Mouse (Mus musculus) forebrain, embryonic 12.5 days (tissue): ENCODE data around the gene Mmp27. TPM values are rescaled to one million over a fixed set of nuclear protein-coding genes. Genes with fewer than 3 reads are reported as not detected.

ENCODE experiments used
- ATAC-seq: fragments of 200-750 bp; cut with Nextera tagmentation; 2 replicates; pipeline ENCODE4 v1.8.0; 2017; ENCODE audit warnings: moderate TSS enrichment; ENCODE audit not compliant: low FRiP score
- H3K27ac ChIP-seq: fragments of 300-500 bp; sonication (generic); 2 replicates; pipeline ENCODE4 v1.5.1; 2016; ENCODE audit warnings: mild to moderate bottlenecking
- H3K27me3 ChIP-seq: fragments of 300-500 bp; sonication (generic); 2 replicates; pipeline ENCODE4 v1.6.1; 2016; ENCODE audit warnings: mild to moderate bottlenecking
- H3K36me3 ChIP-seq: fragments of 300-500 bp; sonication (generic); replicated peaks from 2 replicates; pipeline ENCODE4 v1.6.1; 2016; ENCODE audit warnings: mild to moderate bottlenecking
- H3K4me1 ChIP-seq: fragments of 300-500 bp; sonication (generic); 2 replicates; pipeline ENCODE4 v1.6.1; 2016
- H3K4me2 ChIP-seq: fragments of 300-500 bp; sonication (generic); 2 replicates; pipeline ENCODE4 v1.6.1; 2016; ENCODE audit warnings: mild to moderate bottlenecking, moderate library complexity
- H3K4me3 ChIP-seq: fragments of 300-500 bp; sonication (generic); replicated peaks from 2 replicates; pipeline ENCODE4 v1.5.1; 2016; ENCODE audit warnings: mild to moderate bottlenecking
- H3K9ac ChIP-seq: fragments of 300-500 bp; sonication (generic); 2 replicates; pipeline ENCODE4 v1.6.1; 2016; ENCODE audit warnings: mild to moderate bottlenecking
- H3K9me3 ChIP-seq: fragments of 300-500 bp; sonication (generic); 2 replicates; pipeline ENCODE4 v1.6.1; 2016
- WGBS: fragments of 180-500 bp; shearing (Covaris S2); methylation state at CpG from one replicate; pipeline ENCODE4 v1.1.7; 2016; 5-methylcytosine and 5-hydroxymethylcytosine counted together
- polyA plus RNA-seq: library from polyadenylated mRNA; unstranded; fragments of >200 nt; fragmentation: Nextera tagmentation; extraction: Ambion mirVana; gene quantifications from 2 replicates; pipeline ENCODE4 v1.2.1, GENCODE M21; 2016

Mmp27 gene
- not detected in 2 replicates for polyA plus RNA-seq

- Histone ChIP-seq H3K27me3 (no peaks in the 10 kb centered on the region), H3K27ac (no peak within 1 kb of the TSS), H3K36me3 (no peaks in the 10 kb centered on the region), H3K9ac (no peak within 1 kb of the TSS), H3K4me2 (no peak within 1 kb of the TSS), H3K4me1 (no peaks in the 10 kb centered on the region), H3K4me3 (no peak within 1 kb of the TSS), H3K9me3 (no peaks in the 10 kb centered on the region)
- WGBS, result 81% methylated on average over 4 of the region's 4 CpGs
- no peak for ATAC-seq
Observed at GRCm38 (mm10) chr9:7571162-7571561, at the start of gene Mmp27. Gene Mmp27, plus strand, starts transcription at chr9:7571396.

DNA sequence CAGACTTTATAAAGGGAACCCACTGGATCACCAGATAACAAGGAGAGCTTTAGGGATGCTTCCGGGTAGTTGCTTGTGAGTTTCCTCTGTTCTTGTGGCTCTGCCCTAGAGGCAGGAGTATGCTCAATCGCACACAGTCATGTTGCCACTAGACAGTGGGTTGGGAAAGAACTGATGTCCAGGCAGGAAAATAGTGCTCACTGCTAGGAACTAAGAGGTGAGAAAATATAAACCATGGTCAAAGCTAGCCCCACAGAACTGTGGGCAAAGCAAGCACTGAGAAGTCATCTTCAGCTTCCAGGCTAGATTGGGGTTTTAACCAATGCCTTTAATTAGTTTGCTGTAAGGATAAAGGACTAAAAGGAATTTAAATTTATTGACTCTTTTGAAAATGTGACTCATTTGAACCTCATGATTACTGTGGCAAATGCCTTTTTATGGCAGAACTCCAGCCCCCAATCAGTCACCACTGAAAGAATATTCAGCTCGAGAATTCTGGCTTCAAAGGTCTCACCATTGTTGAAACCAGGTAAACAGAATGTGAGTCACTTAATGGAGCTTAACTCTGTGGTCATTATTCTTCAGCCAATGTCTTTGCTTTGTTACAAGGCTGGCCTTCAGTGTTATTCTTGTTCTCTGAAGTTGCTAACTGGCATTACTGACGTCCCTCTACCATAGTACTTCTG is 44.8 kb upstream of the Mmp27 start:
- Histone ChIP-seq H3K4me2 (no peak overlapping the region), H3K36me3 (no peaks in the 10 kb centered on the region), H3K9me3 (no peaks in the 10 kb centered on the region), H3K9ac (no peak overlapping the region), H3K27me3 (no peaks in the 10 kb centered on the region), H3K4me3 (no peak overlapping the region), H3K4me1 (no peaks in the 10 kb centered on the region), H3K27ac (no peak overlapping the region)
- ATAC-seq, result no peak
- WGBS, result 69% methylated on average over 4 of the region's 4 CpGs

DNA sequence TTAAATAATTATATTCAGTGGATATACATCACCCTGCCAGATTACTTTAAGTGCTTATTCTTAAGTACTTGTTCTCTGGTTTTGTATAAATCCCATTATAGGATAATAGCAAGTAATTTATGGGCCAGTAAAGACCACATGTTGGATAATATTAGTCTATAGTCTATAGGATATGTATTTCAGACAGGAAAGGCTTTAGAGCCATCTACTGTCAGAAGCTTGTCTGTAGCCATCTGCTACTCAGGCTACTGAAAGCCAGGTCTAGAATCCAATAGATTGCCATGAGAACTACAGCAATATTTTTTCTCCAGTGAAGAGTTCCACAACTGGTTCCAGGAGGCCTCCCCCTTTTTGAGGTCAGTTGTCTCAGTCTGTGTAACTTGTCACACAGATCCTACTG is 28.4 kb upstream of the Mmp27 start:
- no peak overlapping the region for H3K27ac ChIP-seq
- no peak for ATAC-seq
- no peaks in the 10 kb centered on the region for H3K9me3 ChIP-seq
- no peaks in the 10 kb centered on the region for H3K36me3 ChIP-seq
- H3K27me3 ChIP-seq, result no peaks in the 10 kb centered on the region
- no peak overlapping the region for H3K4me2 ChIP-seq
- no peak overlapping the region for H3K4me3 ChIP-seq
- no peak overlapping the region for H3K9ac ChIP-seq
- H3K4me1 ChIP-seq, result no peaks in the 10 kb centered on the region

DNA sequence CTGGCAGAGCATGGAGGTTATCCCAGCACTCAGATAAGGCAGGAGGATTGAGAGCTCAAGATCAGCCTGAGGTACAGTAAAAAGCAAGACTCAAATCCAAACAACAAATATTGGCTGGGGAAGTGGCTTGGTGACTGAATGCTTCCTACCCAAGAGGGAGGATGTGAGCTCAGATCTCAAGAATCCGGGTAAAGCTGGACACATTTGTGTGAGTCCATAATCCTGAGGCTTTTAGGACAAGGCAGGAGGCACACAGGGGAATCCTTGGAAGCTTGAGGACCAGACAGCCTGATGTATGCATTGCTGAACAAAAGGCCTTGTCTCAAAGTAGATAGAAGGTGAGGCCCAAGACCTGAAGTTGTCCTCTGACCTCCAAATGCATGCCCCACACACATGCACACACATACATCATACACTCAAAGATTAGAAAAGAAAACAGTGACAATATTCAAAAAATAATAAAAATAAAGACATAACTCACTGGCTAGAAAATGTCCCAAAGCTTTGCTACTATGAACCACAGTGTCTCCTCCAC is 26.2 kb upstream of the Mmp27 start:
- no peak for ATAC-seq
- no peaks in the 10 kb centered on the region for H3K27me3 ChIP-seq
- H3K36me3 ChIP-seq, result no peaks in the 10 kb centered on the region
- no peaks in the 10 kb centered on the region for H3K9me3 ChIP-seq
- H3K4me1 ChIP-seq, result no peaks in the 10 kb centered on the region
- no peak overlapping the region for H3K9ac ChIP-seq
- H3K4me2 ChIP-seq, result no peak overlapping the region
- WGBS, result 78% methylated on average over 1 of the region's 1 CpGs
- H3K27ac ChIP-seq, result no peak overlapping the region
- H3K4me3 ChIP-seq, result no peak overlapping the region

GRCm38 (mm10) chr9:7545471-7545870 is 25.7 kb upstream of the Mmp27 start:
- ATAC-seq, result no peak
- no peak overlapping the region for H3K27ac ChIP-seq
- H3K9ac ChIP-seq, result no peak overlapping the region
- no peak overlapping the region for H3K4me2 ChIP-seq
- H3K4me3 ChIP-seq, result no peak overlapping the region
- H3K9me3 ChIP-seq, result no peaks in the 10 kb centered on the region
- WGBS, result 60% methylated on average over 1 of the region's 1 CpGs
- H3K36me3 ChIP-seq, result no peaks in the 10 kb centered on the region
- H3K27me3 ChIP-seq, result no peaks in the 10 kb centered on the region
- H3K4me1 ChIP-seq, result no peaks in the 10 kb centered on the region

GRCm38 (mm10) chr9:7545920-7546319 is 25.3 kb upstream of the Mmp27 start:
- H3K9ac ChIP-seq, result no peak overlapping the region
- ATAC-seq, result no peak
- H3K36me3 ChIP-seq, result no peaks in the 10 kb centered on the region
- WGBS, result 92% methylated on average over 7 of the region's 7 CpGs
- H3K9me3 ChIP-seq, result no peaks in the 10 kb centered on the region
- H3K4me2 ChIP-seq, result no peak overlapping the region
- no peak overlapping the region for H3K4me3 ChIP-seq
- no peaks in the 10 kb centered on the region for H3K4me1 ChIP-seq
- no peak overlapping the region for H3K27ac ChIP-seq
- no peaks in the 10 kb centered on the region for H3K27me3 ChIP-seq

- H3K4me1 ChIP-seq, result no peaks in the 10 kb centered on the region
- H3K9ac ChIP-seq, result no peak overlapping the region
- H3K27me3 ChIP-seq, result no peaks in the 10 kb centered on the region
- ATAC-seq, result no peak
- H3K36me3 ChIP-seq, result no peaks in the 10 kb centered on the region
- no peak overlapping the region for H3K4me2 ChIP-seq
- H3K9me3 ChIP-seq, result no peaks in the 10 kb centered on the region
- H3K27ac ChIP-seq, result no peak overlapping the region
- no peak overlapping the region for H3K4me3 ChIP-seq
Observed at GRCm38 (mm10) chr9:7551943-7552342, 19.3 kb upstream of the Mmp27 start.

DNA sequence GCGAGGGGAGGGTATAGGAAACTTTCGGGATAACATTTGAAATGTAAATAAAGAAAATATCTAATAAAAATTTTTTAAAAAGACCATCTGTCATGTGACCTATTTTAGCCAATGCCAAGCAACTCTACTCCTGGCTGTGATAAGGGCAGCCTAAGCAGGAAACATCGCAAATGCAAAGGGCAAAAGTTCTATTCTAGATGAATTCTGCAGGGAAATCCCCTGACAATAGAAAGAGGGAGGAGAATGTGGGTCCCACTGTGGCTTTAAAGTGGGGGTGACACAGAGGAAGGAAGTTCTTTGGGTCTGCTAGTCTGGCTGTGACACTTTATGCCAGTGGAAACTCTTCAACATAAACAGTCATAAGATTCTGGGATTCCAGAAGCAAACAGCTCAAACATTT is 17.7 kb upstream of the Mmp27 start:
- no peak overlapping the region for H3K4me3 ChIP-seq
- H3K9ac ChIP-seq, result no peak overlapping the region
- no peaks in the 10 kb centered on the region for H3K4me1 ChIP-seq
- 83% methylated on average over 3 of the region's 3 CpGs for WGBS
- no peak overlapping the region for H3K27ac ChIP-seq
- H3K27me3 ChIP-seq, result no peaks in the 10 kb centered on the region
- no peak overlapping the region for H3K4me2 ChIP-seq
- no peak for ATAC-seq
- no peaks in the 10 kb centered on the region for H3K36me3 ChIP-seq
- no peaks in the 10 kb centered on the region for H3K9me3 ChIP-seq

DNA sequence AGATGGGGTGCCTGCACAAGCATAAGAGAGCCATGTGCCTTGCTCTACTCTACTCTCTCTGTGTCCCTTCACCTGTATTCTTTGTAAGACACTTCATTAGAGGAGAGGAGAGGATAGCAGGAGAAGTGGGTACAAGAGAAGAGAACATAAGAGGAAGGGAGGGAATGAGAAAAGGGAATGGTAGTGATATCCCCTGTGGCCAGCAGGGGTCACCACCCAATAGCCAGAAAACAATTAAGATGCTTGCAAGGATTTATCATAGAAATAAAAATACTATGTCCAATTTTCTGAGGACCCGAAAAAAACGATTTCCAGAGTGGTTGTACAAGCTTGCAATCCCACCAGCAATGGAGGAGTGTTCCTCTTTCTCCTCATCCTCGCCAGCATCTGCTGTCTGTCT is 16.8 kb upstream of the Mmp27 start:
- Histone ChIP-seq H3K4me3 (no peak overlapping the region), H3K4me1 (no peaks in the 10 kb centered on the region), H3K9ac (no peak overlapping the region), H3K9me3 (no peaks in the 10 kb centered on the region), H3K27ac (no peak overlapping the region), H3K4me2 (no peak overlapping the region), H3K36me3 (no peaks in the 10 kb centered on the region), H3K27me3 (no peaks in the 10 kb centered on the region)
- WGBS, result 56% methylated on average over 3 of the region's 3 CpGs
- ATAC-seq, result no peak

DNA sequence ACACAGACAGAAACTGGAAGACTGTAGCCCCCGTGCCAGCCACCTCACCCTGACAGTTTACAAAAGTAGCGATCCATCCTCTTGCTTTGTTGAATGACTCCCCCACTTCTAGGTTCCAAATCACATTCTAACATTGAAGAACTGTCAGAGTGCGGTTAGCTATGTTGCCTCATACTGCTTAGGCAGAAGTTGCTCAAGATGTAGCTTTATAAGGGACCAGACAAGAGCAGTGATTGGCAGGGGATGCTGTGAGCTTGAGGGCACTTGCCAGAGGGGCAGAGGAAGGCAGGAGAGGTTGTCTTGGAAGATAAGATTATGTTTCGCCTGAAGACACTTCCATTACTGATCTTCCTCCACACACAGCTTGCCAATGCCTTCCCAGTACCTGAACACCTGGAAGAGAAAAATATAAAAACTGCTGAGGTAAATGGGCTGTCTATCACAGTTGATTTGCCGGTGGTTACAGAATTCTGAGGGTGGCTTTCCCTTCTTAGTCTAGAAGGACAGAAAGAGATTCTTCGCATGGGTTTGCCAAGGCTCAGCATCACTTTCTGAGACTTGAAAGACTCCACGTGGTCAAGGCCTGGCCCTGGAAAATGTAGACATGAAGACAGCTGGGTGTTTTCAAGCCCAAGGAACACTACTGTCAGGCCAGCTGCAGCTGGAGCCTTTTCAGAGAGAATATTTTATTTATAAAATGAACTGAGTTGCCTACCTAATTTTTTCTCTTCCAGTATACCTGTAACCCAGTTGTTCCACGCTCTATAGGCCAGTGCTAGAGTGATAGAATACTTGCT is 12.8 kb upstream of the Mmp27 start, which contains the start of gene Mmp8:
TSS of gene Mmp8 (plus strand) at position 236 of the 797 bp plus-strand sequence.
- no peak within 1 kb of the TSS for H3K27ac ChIP-seq
- no peaks in the 10 kb centered on the region for H3K27me3 ChIP-seq
- no peak within 1 kb of the TSS for H3K4me2 ChIP-seq
- H3K4me1 ChIP-seq, result no peaks in the 10 kb centered on the region
- no peaks in the 10 kb centered on the region for H3K9me3 ChIP-seq
- H3K36me3 ChIP-seq, result no peaks in the 10 kb centered on the region
- no peak for ATAC-seq
- H3K9ac ChIP-seq, result no peak within 1 kb of the TSS
- H3K4me3 ChIP-seq, result no peak within 1 kb of the TSS
- 89% methylated on average over 8 of the region's 8 CpGs for WGBS

GRCm38 (mm10) chr9:7560026-7560425 is 11.2 kb upstream of the Mmp27 start:
- WGBS, result 72% methylated on average over 4 of the region's 4 CpGs
- ATAC-seq, result no peak
- H3K4me2 ChIP-seq, result no peak overlapping the region

DNA sequence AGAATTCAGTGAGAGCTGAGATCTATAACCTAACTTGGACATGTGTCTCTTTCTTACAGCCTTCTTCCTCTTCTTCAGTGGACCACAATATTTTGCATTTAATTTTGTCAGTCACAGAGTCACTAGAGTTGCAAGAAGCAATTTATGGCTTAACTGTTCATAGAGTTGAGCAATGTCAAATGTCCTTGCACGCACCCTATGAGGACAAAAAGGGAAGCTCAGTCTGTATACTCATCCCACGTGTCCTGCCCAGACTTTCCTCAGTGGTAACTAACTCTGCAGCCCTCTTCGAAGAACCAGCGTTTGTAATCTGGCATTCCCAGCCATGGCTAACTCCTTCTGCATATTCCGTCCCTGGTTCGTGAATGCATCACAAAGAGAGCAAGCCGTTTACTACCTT is 3.8 kb upstream of the Mmp27 start:
- no peaks in the 10 kb centered on the region for H3K4me1 ChIP-seq
- no peak overlapping the region for H3K4me3 ChIP-seq
- no peaks in the 10 kb centered on the region for H3K36me3 ChIP-seq
- H3K27me3 ChIP-seq, result no peaks in the 10 kb centered on the region
- no peak for ATAC-seq
- H3K27ac ChIP-seq, result no peak overlapping the region
- no peak overlapping the region for H3K9ac ChIP-seq
- H3K9me3 ChIP-seq, result no peaks in the 10 kb centered on the region
- no peak overlapping the region for H3K4me2 ChIP-seq
- 81% methylated on average over 7 of the region's 7 CpGs for WGBS

More at GRCm38 (mm10) chr9:7560026-7560425, 11.2 kb upstream of the Mmp27 start:
- Histone ChIP-seq H3K9me3 (no peaks in the 10 kb centered on the region), H3K4me3 (no peak overlapping the region), H3K9ac (no peak overlapping the region), H3K27me3 (no peaks in the 10 kb centered on the region), H3K36me3 (no peaks in the 10 kb centered on the region), H3K27ac (no peak overlapping the region), H3K4me1 (no peaks in the 10 kb centered on the region)

- WGBS, result 85% methylated on average over 2 of the region's 2 CpGs
- Histone ChIP-seq H3K27ac (no peak overlapping the region), H3K4me1 (no peaks in the 10 kb centered on the region), H3K9ac (no peak overlapping the region), H3K36me3 (no peaks in the 10 kb centered on the region), H3K4me3 (no peak overlapping the region), H3K9me3 (no peaks in the 10 kb centered on the region), H3K27me3 (no peaks in the 10 kb centered on the region), H3K4me2 (no peak overlapping the region)
- ATAC-seq, result no peak
Observed at GRCm38 (mm10) chr9:7567923-7568322, 3.3 kb upstream of the Mmp27 start.
